Mouse (Mus musculus) lung, postnatal 0 days (tissue): ENCODE data around the gene Map2k4. TPM values are rescaled to one million over a fixed set of nuclear protein-coding genes. Genes with fewer than 3 reads are reported as not detected.
A peak's percentile ranks its signal among the peaks of the same experiment; 100 is the strongest.

Experiments used
- ATAC-seq: fragments of 200-750 bp; cut with Nextera tagmentation; 2 replicates; pipeline ENCODE4 v1.8.0; 2017; ENCODE audit warnings: moderate library complexity
- DNase-seq: peaks from one replicate; pipeline ENCODE4 v3.0.0-alpha.2; 2016; ENCODE audit warnings: low spot score
- H3K27ac ChIP-seq: fragments of 300-500 bp; sonication (generic); 2 replicates; pipeline ENCODE4 v1.5.1; 2014; ENCODE audit warnings: antibody characterized with exemption, mild to moderate bottlenecking, low read length, mixed read lengths
- H3K27me3 ChIP-seq: fragments of 300-500 bp; sonication (generic); replicated peaks from 2 replicates; pipeline ENCODE4 v1.6.1; 2014; ENCODE audit warnings: low read length, mixed read lengths; ENCODE audit not compliant: insufficient read depth
- H3K36me3 ChIP-seq: fragments of 300-500 bp; sonication (generic); 2 replicates; pipeline ENCODE4 v1.6.1; 2014; ENCODE audit warnings: low read length, mixed read lengths; ENCODE audit not compliant: insufficient read depth
- H3K4me1 ChIP-seq: fragments of 300-500 bp; sonication (generic); 2 replicates; pipeline ENCODE4 v1.6.1; 2014; ENCODE audit warnings: antibody characterized with exemption, low read depth, low read length, mixed read lengths; ENCODE audit not compliant: insufficient read depth
- H3K4me2 ChIP-seq: fragments of 300-500 bp; sonication (generic); replicated peaks from 2 replicates; pipeline ENCODE4 v1.6.1; 2014; ENCODE audit warnings: low read depth, mild to moderate bottlenecking, low read length, moderate library complexity, mixed read lengths
- H3K4me3 ChIP-seq: fragments of 300-500 bp; sonication (generic); 2 replicates; pipeline ENCODE4 v1.5.1; 2014; ENCODE audit warnings: low read depth, low read length
- H3K9ac ChIP-seq: fragments of 300-500 bp; sonication (generic); replicated peaks from 2 replicates; pipeline ENCODE4 v1.6.1; 2014; ENCODE audit warnings: low read depth, mild to moderate bottlenecking
- H3K9me3 ChIP-seq: fragments of 300-500 bp; sonication (generic); 2 replicates; pipeline ENCODE4 v1.6.1; 2016; ENCODE audit warnings: low read length, mixed read lengths
- CTCF ChIP-seq: IDR thresholded peaks from 2 replicates; pipeline ENCODE4 v1.5.1; 2016; ENCODE audit warnings: antibody characterized with exemption, mild to moderate bottlenecking
- EP300 ChIP-seq: IDR thresholded peaks from 2 replicates; pipeline ENCODE4 v1.6.1; 2016; ENCODE audit warnings: antibody characterized with exemption, mild to moderate bottlenecking, control low read depth
- WGBS: fragments of 180-500 bp; shearing (Covaris S2); extraction: QIAGEN DNeasy Blood & Tissue Kit; methylation state at CpG from one replicate; pipeline ENCODE4 v1.1.7; 2014; 5-methylcytosine and 5-hydroxymethylcytosine counted together
- polyA plus RNA-seq: library from polyadenylated mRNA; unstranded; fragments of >200 nt; fragmentation: Nextera tagmentation; extraction: Ambion mirVana; gene quantifications from 2 replicates; pipeline ENCODE4 v1.2.1, GENCODE M21; 2015

Gene Map2k4
- polyA plus RNA-seq, 1 experiment from 2014 or later = 42.2 TPM

DNA sequence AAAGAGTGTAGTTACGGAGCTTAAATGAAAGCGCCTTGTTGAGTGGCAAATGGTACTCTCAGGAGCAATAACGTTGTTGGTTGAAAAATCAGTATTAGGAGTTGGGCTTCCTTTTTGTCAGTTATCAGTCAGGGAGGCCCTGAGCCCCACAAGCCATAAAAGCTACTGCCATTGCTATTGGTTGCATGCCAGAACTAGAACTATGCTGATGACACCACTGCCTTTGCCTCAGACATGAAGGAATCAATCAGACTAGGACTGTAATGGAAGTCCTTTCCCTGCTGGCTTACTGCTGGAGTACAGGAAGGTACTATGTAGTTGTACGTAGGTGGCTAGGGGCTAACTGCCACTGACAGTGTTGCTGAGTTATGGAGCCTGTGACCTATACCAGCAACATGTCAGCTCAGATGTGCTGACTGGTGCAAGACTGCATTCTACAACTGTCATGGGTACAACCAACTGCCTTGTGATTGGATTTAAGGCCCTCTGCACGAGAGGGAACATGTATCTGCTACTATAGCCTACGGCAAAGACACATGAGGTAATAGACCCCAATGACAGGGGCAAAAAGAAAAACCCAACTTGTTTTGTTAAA, 58.4 kb downstream of the Map2k4 start:
- Histone ChIP-seq H3K9ac (no peak overlapping the region), H3K4me1 (peaks cover 7% of the 10 kb centered on the region; the same call in 1 of the 2 replicates), H3K36me3 (no peaks in the 10 kb centered on the region), H3K4me3 (no peak overlapping the region), H3K27ac (no peak overlapping the region), H3K9me3 (no peaks in the 10 kb centered on the region), H3K4me2 (no peak overlapping the region), H3K27me3 (no peaks in the 10 kb centered on the region)
- no peak for TF ChIP-seq CTCF
- TF ChIP-seq EP300 = no peak
- ATAC-seq (no peak), DNase-seq (no peak)
- WGBS = 90% methylated on average over 6 of the region's 6 CpGs

DNA sequence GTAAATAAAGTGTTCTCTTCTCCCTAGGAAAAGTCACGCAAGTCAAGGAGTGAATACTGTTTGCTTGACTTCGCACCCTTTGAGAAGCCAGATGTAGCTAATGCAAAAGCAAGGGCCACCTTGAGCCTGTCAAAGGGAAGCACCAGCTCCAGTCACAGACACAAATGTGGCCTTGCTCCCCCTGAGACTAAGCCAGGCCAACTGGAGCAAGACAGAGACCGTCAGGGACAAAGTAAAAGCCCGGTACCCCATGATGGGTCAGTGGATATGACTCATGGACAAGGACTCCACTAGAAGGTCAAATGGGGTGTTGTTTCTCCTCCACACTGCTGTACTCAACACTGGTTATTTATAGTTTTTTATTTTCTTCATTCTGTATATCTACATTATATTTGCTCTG, 59.2 kb downstream of the Map2k4 start:
- Histone ChIP-seq H3K4me2 (no peak overlapping the region), H3K9me3 (no peaks in the 10 kb centered on the region), H3K27me3 (no peaks in the 10 kb centered on the region), H3K9ac (no peak overlapping the region), H3K4me3 (no peak overlapping the region), H3K4me1 (peaks cover 3% of the 10 kb centered on the region; the same call in 1 of the 2 replicates), H3K27ac (no peak overlapping the region), H3K36me3 (no peaks in the 10 kb centered on the region)
- WGBS = 80% methylated on average over 4 of the region's 4 CpGs
- TF ChIP-seq EP300 (no peak), CTCF (no peak)
- ATAC-seq (no peak), DNase-seq (no peak)

DNA sequence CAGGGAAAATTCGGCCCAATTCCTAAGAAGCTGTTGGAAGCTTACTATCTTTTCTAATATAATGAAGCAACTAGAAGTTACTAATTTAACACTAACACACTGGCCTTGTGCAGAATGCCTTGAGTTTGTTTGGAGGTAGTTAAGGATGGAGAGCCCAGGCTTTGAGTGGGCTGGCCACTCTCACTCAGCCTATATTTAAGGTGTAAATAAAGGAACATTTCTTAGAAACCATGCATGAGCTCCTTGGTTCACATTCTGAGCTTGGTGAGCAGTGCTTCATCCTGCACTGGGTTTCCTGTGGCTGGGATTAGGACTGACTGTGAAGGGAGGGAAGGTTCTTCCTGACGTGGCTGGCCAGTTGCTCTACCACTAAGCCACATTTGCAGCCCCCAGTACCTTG, 64.4 kb downstream of the Map2k4 start:
- Histone ChIP-seq H3K27ac (no peak overlapping the region), H3K27me3 (no peaks in the 10 kb centered on the region), H3K4me1 (no peaks in the 10 kb centered on the region), H3K9me3 (no peaks in the 10 kb centered on the region), H3K36me3 (no peaks in the 10 kb centered on the region), H3K9ac (no peak overlapping the region), H3K4me2 (no peak overlapping the region), H3K4me3 (no peak overlapping the region)
- TF ChIP-seq CTCF (no peak), EP300 (no peak)
- 89% methylated on average over 2 of the region's 2 CpGs for WGBS
- DNase-seq = no peak
- no peak for ATAC-seq

DNA sequence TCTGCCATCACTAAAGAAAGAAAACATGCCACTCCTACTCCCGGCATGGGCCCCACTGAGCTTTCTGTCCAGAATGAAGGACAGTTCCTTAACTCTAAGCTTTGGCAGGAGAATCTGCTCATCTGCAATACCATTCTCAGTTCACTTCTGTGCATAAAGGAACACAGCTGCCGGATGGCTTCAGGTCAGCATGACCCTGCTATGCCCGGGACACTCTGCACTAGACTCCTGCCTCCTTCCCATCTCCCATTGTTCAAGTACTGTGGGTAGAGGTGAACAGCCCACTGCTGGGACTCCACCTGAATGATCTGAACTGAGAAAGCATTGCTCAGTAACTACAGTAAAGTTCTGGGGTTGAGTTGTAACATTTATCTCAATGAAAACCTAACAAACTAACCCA, 66.5 kb downstream of the Map2k4 start:
- Histone ChIP-seq H3K36me3 (no peaks in the 10 kb centered on the region), H3K4me3 (no peak overlapping the region), H3K9me3 (no peaks in the 10 kb centered on the region), H3K27me3 (no peaks in the 10 kb centered on the region), H3K4me1 (no peaks in the 10 kb centered on the region), H3K4me2 (no peak overlapping the region), H3K9ac (no peak overlapping the region), H3K27ac (no peak overlapping the region)
- 78% methylated on average over 3 of the region's 3 CpGs for WGBS
- 0 out of 2 replicates have a peak, but pooled peaks have one; percentile 14 for ATAC-seq
- TF ChIP-seq EP300 (no peak), CTCF (no peak)
- DNase-seq = peak; percentile 51

DNA sequence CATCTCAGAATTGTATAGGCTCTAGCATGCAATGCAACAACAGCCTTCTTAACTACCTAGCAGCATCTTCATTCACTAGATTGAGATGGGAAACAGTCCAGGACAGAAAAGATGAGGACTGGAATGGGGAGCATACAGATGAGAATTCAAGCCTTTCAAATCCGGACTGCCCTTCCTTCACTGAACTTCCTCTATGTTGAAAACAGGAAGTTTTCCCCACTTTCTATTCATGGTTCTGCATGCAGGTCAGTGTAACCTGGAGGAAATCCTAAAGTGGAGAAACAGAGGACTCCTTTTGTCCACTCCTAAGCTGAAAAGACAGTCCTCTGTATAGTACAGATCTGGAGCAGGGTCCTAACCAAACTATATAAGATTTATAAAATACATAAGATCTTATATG, 68.1 kb downstream of the Map2k4 start:
- H3K9ac ChIP-seq = no peak overlapping the region
- H3K27me3 ChIP-seq = no peaks in the 10 kb centered on the region
- no peaks in the 10 kb centered on the region for H3K36me3 ChIP-seq
- no peak for TF ChIP-seq CTCF
- TF ChIP-seq EP300 = no peak
- H3K9me3 ChIP-seq = no peaks in the 10 kb centered on the region
- ATAC-seq (no peak), DNase-seq (no peak)
- 52% methylated on average over 1 of the region's 1 CpGs for WGBS
- no peak overlapping the region for H3K4me3 ChIP-seq
- no peak overlapping the region for H3K4me2 ChIP-seq
- no peaks in the 10 kb centered on the region for H3K4me1 ChIP-seq
- H3K27ac ChIP-seq = no peak overlapping the region

DNA sequence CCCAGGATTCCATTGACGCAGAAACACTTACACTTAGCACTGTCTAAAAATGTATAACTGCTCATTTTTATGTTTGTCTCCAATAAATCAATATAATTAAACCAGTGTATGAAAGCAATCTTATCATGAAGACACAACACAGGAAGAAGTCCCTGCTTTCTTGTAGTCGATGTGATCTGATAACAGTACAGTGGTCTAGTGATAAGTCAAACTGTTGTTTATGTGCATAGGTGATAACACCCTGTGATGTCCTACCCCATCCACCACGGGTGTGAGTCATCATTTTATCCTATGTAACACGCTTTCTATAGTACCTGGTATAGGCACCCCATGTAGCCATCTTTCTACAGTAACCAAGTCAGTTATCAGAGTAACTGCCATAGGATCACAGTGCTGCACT, 74.3 kb downstream of the Map2k4 start:
- no peak overlapping the region for H3K4me3 ChIP-seq
- H3K27me3 ChIP-seq = no peaks in the 10 kb centered on the region
- no peak overlapping the region for H3K27ac ChIP-seq
- no peaks in the 10 kb centered on the region for H3K36me3 ChIP-seq
- H3K9me3 ChIP-seq = no peaks in the 10 kb centered on the region
- H3K4me1 ChIP-seq = no peaks in the 10 kb centered on the region
- H3K9ac ChIP-seq = no peak overlapping the region
- no peak for DNase-seq
- TF ChIP-seq CTCF (no peak), EP300 (no peak)
- no peak for ATAC-seq
- no peak overlapping the region for H3K4me2 ChIP-seq
- 65% methylated on average over 4 of the region's 4 CpGs for WGBS
